Comparison of ENCODE assay signal across 9 mouse cellular contexts in genomic region chr12:88354182-88354702, GRCm38 (mm10). TPM values are rescaled to one million over a fixed set of nuclear protein-coding genes. Genes with fewer than 3 reads are reported as not detected.
DNase-seq lines count a peak whose midpoint lies in the region; ATAC-seq and TF ChIP-seq lines count a peak whose summit lies in the region.
"Had no signal": no experiment of that assay in that cellular context is flagged by ENCODE, and none has a peak within 500 bp of the region (broad histone marks: within the 10 kb centered on the region; RNA-seq: fewer than 3 reads in every experiment).

No protein-coding gene starts in this region.

- DNase-seq in cerebellum, postnatal 10 days = peak; percentile 6 to 14
- DNase-seq in cerebellum, postnatal 14 days = no peak
- DNase-seq in ES-E14 (ENCODE audit: low read depth, low spot score) = peak; percentile 11
- peak; percentile 20 for DNase-seq in hindbrain, embryonic 11.5 days (ENCODE audit: low spot score)
- no peak for DNase-seq in left cerebral cortex, postnatal 4 days
- DNase-seq in gastrocnemius, adult 18-20 months (ENCODE audit: low spot score) = no peak
- DNase-seq in left cerebral cortex, postnatal 36 days (ENCODE audit: low spot score in 2 of 2) = no peak

- H3K4me2 ChIP-seq in hindbrain, embryonic 11.5 days (replicated peaks; ENCODE audit: low read depth, low read length) = peak overlapping the region; percentile 39
- peak overlapping the region; percentile 55 for H3K4me2 ChIP-seq in midbrain, embryonic 13.5 days (replicated peaks)

- H3K4me3 ChIP-seq in ES-E14 (ENCODE audit: insufficient read depth in 1 of 2, low read depth in 1 of 2, low read length in 2 of 2, poor library complexity in 1 of 2, severe bottlenecking in 1 of 2) = peak overlapping the region; percentile 44 to 48
- H3K4me3 ChIP-seq in hindbrain, embryonic 11.5 days (ENCODE audit: low read depth, low read length) = peak overlapping the region; percentile 17
- H3K4me3 ChIP-seq in midbrain, embryonic 13.5 days (replicated peaks) = peak overlapping the region; percentile 38

- H3K9ac ChIP-seq in ES-E14 (ENCODE audit: insufficient read depth, low read depth, low read length, poor library complexity, severe bottlenecking) = peak overlapping the region; percentile 30; the same call in 1 of the 2 replicates
- peak overlapping the region; percentile 38; the same call in 1 of the 2 replicates for H3K9ac ChIP-seq in hindbrain, embryonic 11.5 days (ENCODE audit: low read depth, low read length)
- peak overlapping the region; percentile 57; the same call in 1 of the 2 replicates for H3K9ac ChIP-seq in midbrain, embryonic 13.5 days (replicated peaks)

- no peak overlapping the region for H3K27ac ChIP-seq in ES-E14 (ENCODE audit: insufficient read depth, low read depth, low read length, poor library complexity, severe bottlenecking)
- no peak overlapping the region for H3K27ac ChIP-seq in hindbrain, embryonic 11.5 days (ENCODE audit: low read depth, low read length)
- no peak overlapping the region for H3K27ac ChIP-seq in midbrain, embryonic 13.5 days

- no peaks in the 10 kb centered on the region for H3K9me3 ChIP-seq in ES-E14 (ENCODE audit: control insufficient read depth, insufficient read depth, low read depth, low read length)
- no peaks in the 10 kb centered on the region for H3K9me3 ChIP-seq in hindbrain, embryonic 11.5 days (ENCODE audit: control insufficient read depth, low read length)
- H3K9me3 ChIP-seq in midbrain, embryonic 13.5 days = no peaks in the 10 kb centered on the region

- 32% methylated on average over 33 of the region's 41 CpGs for WGBS in hindbrain, embryonic 11.5 days
- 14% methylated on average over 41 of the region's 41 CpGs for WGBS in midbrain, embryonic 13.5 days

- no peaks in the 10 kb centered on the region for H3K4me1 ChIP-seq in ES-E14 (ENCODE audit: control insufficient read depth in 2 of 2, insufficient read depth in 2 of 2, low read length in 2 of 2, poor library complexity in 1 of 2)
- no peaks in the 10 kb centered on the region for H3K4me1 ChIP-seq in hindbrain, embryonic 11.5 days (replicated peaks; ENCODE audit: control insufficient read depth, insufficient read depth, low read length)
- H3K4me1 ChIP-seq in midbrain, embryonic 13.5 days (replicated peaks) = peaks cover 5% of the 10 kb centered on the region; the same call in 1 of the 2 replicates

- intact Hi-C loops in left cerebral cortex, postnatal 4 days (cut with DNase I) = no loop called here
- intact Hi-C loops in left cerebral cortex, postnatal 36 days (cut with DNase I) = no loop called here

- H3K36me3 ChIP-seq in ES-E14 (ENCODE audit: control insufficient read depth, insufficient read depth, low read length, poor library complexity, severe bottlenecking) = no peaks in the 10 kb centered on the region
- no peaks in the 10 kb centered on the region for H3K36me3 ChIP-seq in hindbrain, embryonic 11.5 days (ENCODE audit: control insufficient read depth, insufficient read depth, low read length)
- no peaks in the 10 kb centered on the region for H3K36me3 ChIP-seq in midbrain, embryonic 13.5 days

- H3K27me3 ChIP-seq in hindbrain, embryonic 11.5 days (ENCODE audit: control insufficient read depth, insufficient read depth, low read length) = no peaks in the 10 kb centered on the region
- no peaks in the 10 kb centered on the region for H3K27me3 ChIP-seq in midbrain, embryonic 13.5 days

- in situ Hi-C loops in ES-E14 (cut with MboI; ENCODE audit: low sequenced_read_pairs in 2 of 2, unreplicated experiment in 2 of 2) = no loop called here

- ATAC-seq in hindbrain, embryonic 11.5 days (ENCODE audit: low FRiP score) = peak; percentile 67
- peak; percentile 71 for ATAC-seq in midbrain, embryonic 13.5 days

TF ChIP-seq in ES-E14, 5 proteins besides CTCF, POLR2A, EP300 and RAD21:
- TF ChIP-seq HCFC1 (IDR thresholded peaks at IDR 0.05; ENCODE audit: borderline replicate concordance, insufficient read depth, low read length) (no peak), MAFK (IDR thresholded peaks at IDR 0.05; ENCODE audit: insufficient read depth, low read depth, low read length) (no peak), CHD2 (IDR thresholded peaks at IDR 0.05; ENCODE audit: low read depth, low read length) (no peak), ZC3H11A (IDR thresholded peaks at IDR 0.05; ENCODE audit: borderline replicate concordance, low read depth, low read length) (no peak), ZNF384 (IDR thresholded peaks at IDR 0.05; ENCODE audit: low read depth, low read length) (no peak)

RNA-seq across cellular contexts. Expression of gene Adck1, which starts 6.1 kb away (rescaled TPM):
- total RNA-seq in ES-E14 (2012; rRNA removed) = 16.3 and 17.4 TPM in 2 replicates
- polyA plus RNA-seq in hindbrain, embryonic 11.5 days (2014; fragmentation: Nextera tagmentation; extraction: Ambion mirVana) = 11.1 and 11.2 TPM in 2 replicates
- 26.4 and 27.2 TPM in 2 replicates for polyA plus RNA-seq in midbrain, embryonic 13.5 days (2015; fragmentation: Nextera tagmentation; extraction: Ambion mirVana)
- total RNA-seq in left cerebral cortex, postnatal 4 days (2021) = 10 to 100 TPM; 34.5 to 36.0 TPM
- 10 to 100 TPM; 14.7 to 16.1 TPM for total RNA-seq in gastrocnemius, adult 18-20 months (2021)
- 10 to 100 TPM; 31.5 to 33.4 TPM for total RNA-seq in left cerebral cortex, postnatal 36 days (2021)

RNA-seq across cellular contexts. Expression of gene Gm5039, which starts 30.4 kb away (rescaled TPM):
- total RNA-seq in ES-E14 (2012; rRNA removed) = 32.3 and 39.8 TPM in 2 replicates
- not detected in 2 replicates for polyA plus RNA-seq in hindbrain, embryonic 11.5 days (2014; fragmentation: Nextera tagmentation; extraction: Ambion mirVana)
- not detected in 2 replicates for polyA plus RNA-seq in midbrain, embryonic 13.5 days (2015; fragmentation: Nextera tagmentation; extraction: Ambion mirVana)
- total RNA-seq in left cerebral cortex, postnatal 4 days (2021) = not detected
- not detected for total RNA-seq in gastrocnemius, adult 18-20 months (2021)
- total RNA-seq in left cerebral cortex, postnatal 36 days (2021) = not detected
- total RNA-seq: liver, adult 2 months had no signal
- polyA plus RNA-seq: liver, adult 2 months had no signal

Comparison
In these comparisons a context has a peak if more than half of its experiments do, and no peak if none do; other contexts are left out.
1. DNase-seq: peak in cerebellum, postnatal 10 days (2 of 2), ES-E14 (single experiment) and hindbrain, embryonic 11.5 days (single experiment); none in cerebellum, postnatal 14 days (0 of 2), left cerebral cortex, postnatal 4 days (single experiment), gastrocnemius, adult 18-20 months (single experiment) and left cerebral cortex, postnatal 36 days (0 of 2).
2. RNA of gene Gm5039, which starts 30.4 kb away (total RNA-seq): 32.3 to 39.8 TPM in ES-E14; not detected in left cerebral cortex, postnatal 36 days, not detected in left cerebral cortex, postnatal 4 days and not detected in gastrocnemius, adult 18-20 months; every median in the first group is over 10 times any median in the second.
3. Peak in every context shown above with its lines, with median percentiles within 50 percentile points of each other: H3K4me3 ChIP-seq and H3K9ac ChIP-seq.